Comparison of ENCODE assay signal across 14 mouse cellular contexts in genomic region chr13:112071209-112071955, GRCm38 (mm10).
DNase-seq lines count a peak whose midpoint lies in the region; ATAC-seq and TF ChIP-seq lines count a peak whose summit lies in the region.
"Had no signal": no experiment of that assay in that cellular context is flagged by ENCODE, and none has a peak within 500 bp of the region (broad histone marks: within the 10 kb centered on the region; RNA-seq: fewer than 3 reads in every experiment).

No protein-coding gene starts in this region.

- no peaks in the 10 kb centered on the region for H3K36me3 ChIP-seq in liver, embryonic 16.5 days (ENCODE audit: control insufficient read depth, insufficient read depth)
- no peaks in the 10 kb centered on the region for H3K36me3 ChIP-seq in liver, embryonic 12.5 days
- H3K36me3 ChIP-seq in kidney, embryonic 15.5 days, result no peaks in the 10 kb centered on the region
- H3K36me3 ChIP-seq in stomach, postnatal 0 days (ENCODE audit: control insufficient read depth, insufficient read depth, low read length), result no peaks in the 10 kb centered on the region
- H3K36me3 ChIP-seq in midbrain, embryonic 10.5 days, result no peaks in the 10 kb centered on the region
- H3K36me3 ChIP-seq: limb, embryonic 10.5 days had no signal

- 80% methylated on average over 10 of the region's 10 CpGs for WGBS in liver, embryonic 16.5 days (ENCODE audit: insufficient replicate concordance)
- 82% methylated on average over 10 of the region's 10 CpGs for WGBS in liver, embryonic 12.5 days (ENCODE audit: insufficient replicate concordance)
- 67% methylated on average over 10 of the region's 10 CpGs for WGBS in kidney, embryonic 15.5 days
- 72% methylated on average over 10 of the region's 10 CpGs for WGBS in stomach, postnatal 0 days
- WGBS in midbrain, embryonic 10.5 days, result 90% methylated on average over 10 of the region's 10 CpGs

- ATAC-seq in liver, embryonic 16.5 days (ENCODE audit: low read depth), result no peak
- ATAC-seq in liver, embryonic 12.5 days, result no peak
- peak; percentile 26; the same call in 1 of the 2 replicates for ATAC-seq in kidney, embryonic 15.5 days (replicated peaks; ENCODE audit: low FRiP score)
- no peak for ATAC-seq in stomach, postnatal 0 days (ENCODE audit: low FRiP score, low TSS enrichment)

- no peak overlapping the region for H3K4me3 ChIP-seq in liver, embryonic 16.5 days (ENCODE audit: low read depth, low read length)
- no peak overlapping the region for H3K4me3 ChIP-seq in liver, embryonic 12.5 days
- no peak overlapping the region for H3K4me3 ChIP-seq in kidney, embryonic 15.5 days (replicated peaks)
- no peak overlapping the region for H3K4me3 ChIP-seq in stomach, postnatal 0 days (ENCODE audit: low read depth, low read length)
- no peak overlapping the region for H3K4me3 ChIP-seq in midbrain, embryonic 10.5 days
- H3K4me3 ChIP-seq: heart, adult 2 months; limb, embryonic 10.5 days; myocyte had no signal

- no peaks in the 10 kb centered on the region; the same call in 1 of the 2 replicates for H3K27me3 ChIP-seq in liver, embryonic 16.5 days (ENCODE audit: control insufficient read depth, insufficient read depth, low read depth, low read length)
- H3K27me3 ChIP-seq in liver, embryonic 12.5 days (replicated peaks), result peaks cover 31% of the 10 kb centered on the region; the same call in 1 of the 2 replicates
- H3K27me3 ChIP-seq in kidney, embryonic 15.5 days, result no peaks in the 10 kb centered on the region
- no peaks in the 10 kb centered on the region for H3K27me3 ChIP-seq in stomach, postnatal 0 days (ENCODE audit: control insufficient read depth, insufficient read depth, low read length)
- H3K27me3 ChIP-seq in midbrain, embryonic 10.5 days (ENCODE audit: low read depth, poor library complexity, severe bottlenecking), result no peaks in the 10 kb centered on the region

- peaks cover 48% of the 10 kb centered on the region for H3K4me1 ChIP-seq in liver, embryonic 16.5 days (ENCODE audit: control insufficient read depth, low read depth, low read length)
- peaks cover 61% of the 10 kb centered on the region for H3K4me1 ChIP-seq in liver, embryonic 12.5 days
- H3K4me1 ChIP-seq in kidney, embryonic 15.5 days, result peaks cover 41% of the 10 kb centered on the region
- no peaks in the 10 kb centered on the region for H3K4me1 ChIP-seq in stomach, postnatal 0 days (replicated peaks; ENCODE audit: control insufficient read depth, insufficient read depth)
- H3K4me1 ChIP-seq in midbrain, embryonic 10.5 days, result no peaks in the 10 kb centered on the region; the same call in 1 of the 2 replicates

- H3K9ac ChIP-seq in liver, embryonic 16.5 days (ENCODE audit: low read depth, low read length), result 0 out of 2 replicates have a peak overlapping the region, but pooled peaks have one; percentile 9
- H3K9ac ChIP-seq in liver, embryonic 12.5 days, result no peak overlapping the region
- no peak overlapping the region for H3K9ac ChIP-seq in kidney, embryonic 15.5 days
- no peak overlapping the region for H3K9ac ChIP-seq in stomach, postnatal 0 days (ENCODE audit: low read length)

- no peak for TF ChIP-seq CTCF in stomach, postnatal 0 days (IDR thresholded peaks at IDR 0.05; ENCODE audit: low read depth)

- TF ChIP-seq EP300 in stomach, postnatal 0 days (optimal IDR thresholded peaks at IDR 0.05), result no peak

- peak overlapping the region; percentile 23 for H3K27ac ChIP-seq in liver, embryonic 16.5 days (ENCODE audit: low read length)
- H3K27ac ChIP-seq in liver, embryonic 12.5 days, result no peak overlapping the region
- peak overlapping the region; percentile 73 for H3K27ac ChIP-seq in kidney, embryonic 15.5 days
- peak overlapping the region; percentile 13; the same call in 1 of the 2 replicates for H3K27ac ChIP-seq in stomach, postnatal 0 days (replicated peaks)
- no peak overlapping the region for H3K27ac ChIP-seq in midbrain, embryonic 10.5 days (replicated peaks)
- H3K27ac ChIP-seq: heart, adult 2 months; limb, embryonic 10.5 days had no signal

- no peak overlapping the region for H3K4me2 ChIP-seq in liver, embryonic 16.5 days (ENCODE audit: low read depth, low read length)
- no peak overlapping the region for H3K4me2 ChIP-seq in liver, embryonic 12.5 days
- H3K4me2 ChIP-seq in kidney, embryonic 15.5 days, result no peak overlapping the region
- no peak overlapping the region for H3K4me2 ChIP-seq in stomach, postnatal 0 days (replicated peaks; ENCODE audit: low read depth)

- no peaks in the 10 kb centered on the region for H3K9me3 ChIP-seq in liver, embryonic 16.5 days (replicated peaks; ENCODE audit: control insufficient read depth, low read length)
- H3K9me3 ChIP-seq in liver, embryonic 12.5 days (replicated peaks), result no peaks in the 10 kb centered on the region
- no peaks in the 10 kb centered on the region for H3K9me3 ChIP-seq in kidney, embryonic 15.5 days (replicated peaks)
- no peaks in the 10 kb centered on the region for H3K9me3 ChIP-seq in stomach, postnatal 0 days (ENCODE audit: control insufficient read depth, low read length)
- no peaks in the 10 kb centered on the region for H3K9me3 ChIP-seq in midbrain, embryonic 10.5 days (replicated peaks)
- H3K9me3 ChIP-seq: limb, embryonic 10.5 days had no signal

- DNase-seq in adrenal gland, adult (ENCODE audit: inconsistent age in 2 of 2, low spot score in 1 of 2), result peak; percentile 70 to 90
- DNase-seq in adrenal gland, postnatal 4 days (ENCODE audit: low spot score in 2 of 2), result no peak
- no peak for DNase-seq in stomach, postnatal 0 days (ENCODE audit: low spot score)
- DNase-seq in midbrain, embryonic 10.5 days (ENCODE audit: low spot score), result no peak
- no peak for DNase-seq in embryo, embryonic 9.5 days (ENCODE audit: extremely low spot score)
- DNase-seq: cerebellum, postnatal 25 days; heart, adult 2 months; heart, postnatal 36 days; right cerebral cortex, postnatal 4 days had no signal

Comparison
In these comparisons a context has a peak if more than half of its experiments do, and no peak if none do; other contexts are left out.
1. DNase-seq: peak in adrenal gland, adult (2 of 2); none in adrenal gland, postnatal 4 days (0 of 2), stomach, postnatal 0 days (single experiment), midbrain, embryonic 10.5 days (single experiment) and embryo, embryonic 9.5 days (single experiment).
2. H3K27ac ChIP-seq: peak in liver, embryonic 16.5 days (single experiment), kidney, embryonic 15.5 days (single experiment) and stomach, postnatal 0 days (single experiment); none in liver, embryonic 12.5 days (single experiment) and midbrain, embryonic 10.5 days (single experiment).